Mouse (Mus musculus) adrenal gland, adult 2 months (tissue): Measurements from ENCODE around the gene Srgap1. TPM values are rescaled to one million over a fixed set of nuclear protein-coding genes. Genes with fewer than 3 reads are reported as not detected.
A peak's percentile ranks its signal among the peaks of the same experiment; 100 is the strongest.
"Not testable (repeated sequence)": the region's sequence is repeated elsewhere in the genome, so short reads cannot be mapped to it uniquely, and the experiment has no call there.

Source experiments
- DNase-seq: peaks from one replicate; pipeline ENCODE4 v3.0.0; 2021
- polyA plus RNA-seq: library from polyadenylated mRNA; depleted of rRNA; stranded (reverse); fragments of >200 nt; gene quantifications from 2 replicates; pipeline ENCODE4 v1.2.3, GENCODE M21; 2012
- total RNA-seq, 2 experiments: library from RNA; stranded (reverse); gene quantifications; 2 replicates each; pipeline ENCODE4 v1.2.3; 2021

Srgap1 gene
- total and polyA plus RNA-seq, 3 experiments = 0.75 to 2.4 (median 1.2) TPM

DNA sequence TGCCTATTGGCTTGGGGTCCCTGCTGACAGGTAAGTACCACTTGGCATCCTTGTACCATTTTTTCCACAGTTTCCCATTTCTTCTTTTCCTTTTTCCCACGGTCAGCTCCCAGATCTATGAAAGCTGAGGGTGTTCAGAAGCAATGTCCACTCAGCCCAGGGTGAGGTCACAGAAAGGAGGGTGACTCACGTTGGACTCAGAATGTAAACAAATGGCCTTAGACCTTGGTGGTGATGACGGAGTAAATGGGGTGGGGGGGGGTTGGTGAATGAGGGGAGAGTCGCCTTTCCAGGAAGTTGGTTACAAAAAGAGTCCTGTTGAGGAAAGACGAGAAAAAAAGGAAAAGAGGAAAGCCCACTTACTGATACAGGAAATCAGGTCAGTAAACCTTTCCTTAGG, 224.4 kb downstream of the Srgap1 start:
- DNase-seq = peak; percentile 49

DNA sequence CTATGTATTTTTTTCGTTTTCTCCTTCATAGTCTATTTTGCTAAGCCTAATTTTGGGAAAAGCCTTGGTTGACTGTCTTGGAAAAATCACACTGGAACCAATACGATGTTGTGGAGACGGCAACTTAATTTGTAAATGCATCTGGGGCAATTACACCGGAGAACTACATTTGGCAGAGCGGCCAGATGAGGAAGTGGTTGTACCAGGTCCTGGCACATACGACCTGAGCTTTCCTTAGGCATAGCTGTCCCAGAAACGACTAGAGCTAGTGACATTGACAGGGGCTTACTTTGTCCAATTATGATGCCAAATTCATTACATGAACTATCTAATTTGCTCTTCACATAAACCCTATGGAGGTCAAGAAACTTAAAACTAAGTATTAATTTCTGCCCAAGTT, 226.3 kb downstream of the Srgap1 start:
- no peak for DNase-seq

DNA sequence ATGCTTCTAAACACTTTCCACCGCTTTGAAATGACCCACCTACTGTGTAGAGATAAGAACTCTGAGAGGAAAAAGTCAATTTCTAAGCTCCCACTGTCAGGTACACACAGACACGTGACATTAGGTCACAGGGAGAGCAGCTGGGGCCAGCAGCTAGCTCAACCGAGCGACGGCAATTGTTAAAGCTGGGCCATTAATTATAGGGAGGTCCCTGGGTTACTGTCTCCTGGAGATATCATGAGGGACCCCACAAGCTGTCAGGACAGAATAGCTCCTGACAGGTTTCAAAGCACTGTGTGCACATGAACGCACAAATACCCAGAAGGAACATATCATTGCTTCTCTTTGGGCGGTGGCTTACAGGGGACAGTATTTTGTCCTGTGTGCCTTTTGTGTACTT, 229.1 kb downstream of the Srgap1 start:
- DNase-seq = no peak

DNA sequence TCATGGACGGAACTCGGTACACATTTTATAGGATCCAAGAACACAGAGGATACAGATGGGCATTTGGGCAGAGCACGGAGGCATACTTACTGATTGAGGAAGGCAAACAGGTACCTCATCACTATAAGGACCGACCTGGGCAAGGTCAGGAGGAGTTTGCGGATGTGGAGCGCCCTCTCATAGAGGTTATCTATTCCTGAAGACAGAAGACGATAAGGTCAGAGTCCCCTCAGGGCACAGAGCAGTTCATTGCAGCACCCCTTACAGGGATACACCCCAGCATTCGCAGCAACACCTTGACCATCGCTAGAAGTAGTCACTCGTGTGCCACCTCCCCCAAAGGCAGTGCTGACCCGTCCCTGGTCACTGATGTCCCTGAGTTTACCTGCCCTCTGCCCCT, 239.3 kb downstream of the Srgap1 start:
- no peak for DNase-seq

DNA sequence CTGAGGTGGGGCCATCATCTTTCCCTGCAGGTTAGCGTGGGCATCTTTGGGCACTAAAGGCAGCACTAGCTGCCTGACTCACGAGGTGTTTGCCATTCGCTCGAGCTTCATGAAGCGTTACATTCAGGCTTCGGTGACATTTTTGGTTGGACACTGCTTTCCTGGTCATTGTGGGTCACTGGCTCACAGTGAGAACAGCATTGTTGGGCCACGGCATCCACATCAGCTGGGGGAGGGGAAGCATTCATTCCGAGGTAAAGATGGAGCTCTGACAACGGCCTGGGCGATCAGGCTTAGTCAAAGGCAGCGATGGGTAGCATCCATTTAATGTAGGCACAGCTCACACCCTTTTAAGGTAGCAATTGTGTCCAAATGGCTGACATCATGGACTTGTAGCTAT, 240.3 kb downstream of the Srgap1 start:
- DNase-seq = no peak

DNA sequence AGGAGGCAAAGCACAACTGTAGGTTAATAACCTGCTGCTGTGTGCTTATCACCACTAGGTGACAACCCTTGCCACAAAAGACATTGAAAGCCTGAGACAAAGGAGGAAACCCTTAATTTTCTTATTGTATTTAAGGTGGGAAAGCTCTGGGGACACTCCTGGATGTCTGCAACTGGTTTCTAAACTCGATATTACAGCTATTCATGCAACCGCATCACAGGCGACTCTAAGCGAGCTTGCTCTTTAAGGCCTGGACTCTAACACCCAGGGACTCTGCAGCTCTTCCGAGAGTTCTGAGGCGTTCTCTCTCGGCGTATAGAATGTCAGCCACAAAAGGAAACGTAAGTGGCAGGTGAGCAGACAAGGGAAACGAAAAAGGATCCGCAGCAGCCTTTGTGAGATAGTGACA, 241.2 kb downstream of the Srgap1 start:
- no peak for DNase-seq

DNA sequence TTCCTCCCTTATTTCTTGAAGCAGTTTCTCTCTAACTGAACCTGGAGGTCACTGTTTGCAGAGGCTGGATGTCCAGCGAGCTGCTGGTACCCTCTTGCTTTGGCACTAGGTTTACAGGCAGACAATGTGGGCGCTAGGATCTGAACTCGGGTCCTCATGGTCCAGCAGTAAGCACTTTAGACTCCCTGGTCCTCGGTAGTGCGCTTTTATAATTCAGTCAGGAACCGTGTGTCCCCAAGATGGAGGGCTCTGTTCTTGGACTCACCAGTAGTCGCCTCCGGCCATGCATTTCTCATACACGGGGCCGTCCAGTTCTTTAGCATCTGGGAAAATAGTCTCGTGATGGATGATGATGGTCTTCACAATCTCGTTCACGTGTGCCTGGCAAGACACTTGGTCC, 242.6 kb downstream of the Srgap1 start:
- no peak for DNase-seq

DNA sequence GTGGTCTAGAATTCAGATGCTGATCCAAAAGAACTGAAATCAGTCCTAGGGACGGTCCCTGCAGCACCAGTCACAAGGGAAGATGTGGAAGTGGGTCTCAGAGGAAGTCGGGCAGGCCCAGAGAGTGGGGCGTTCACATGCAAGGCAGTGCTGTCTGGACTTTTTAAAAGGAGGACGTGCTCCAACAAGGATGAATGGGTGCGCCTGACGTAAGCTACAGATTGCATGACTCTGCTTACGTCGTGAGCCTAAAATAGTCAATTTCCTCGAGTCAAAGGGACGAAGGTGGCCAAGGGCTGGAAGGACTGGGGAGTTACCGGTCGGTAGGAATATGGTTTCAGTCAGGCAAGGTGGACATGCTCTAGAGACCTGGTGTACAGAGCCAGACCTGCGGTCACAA, 247.1 kb downstream of the Srgap1 start:
- no peak for DNase-seq

DNA sequence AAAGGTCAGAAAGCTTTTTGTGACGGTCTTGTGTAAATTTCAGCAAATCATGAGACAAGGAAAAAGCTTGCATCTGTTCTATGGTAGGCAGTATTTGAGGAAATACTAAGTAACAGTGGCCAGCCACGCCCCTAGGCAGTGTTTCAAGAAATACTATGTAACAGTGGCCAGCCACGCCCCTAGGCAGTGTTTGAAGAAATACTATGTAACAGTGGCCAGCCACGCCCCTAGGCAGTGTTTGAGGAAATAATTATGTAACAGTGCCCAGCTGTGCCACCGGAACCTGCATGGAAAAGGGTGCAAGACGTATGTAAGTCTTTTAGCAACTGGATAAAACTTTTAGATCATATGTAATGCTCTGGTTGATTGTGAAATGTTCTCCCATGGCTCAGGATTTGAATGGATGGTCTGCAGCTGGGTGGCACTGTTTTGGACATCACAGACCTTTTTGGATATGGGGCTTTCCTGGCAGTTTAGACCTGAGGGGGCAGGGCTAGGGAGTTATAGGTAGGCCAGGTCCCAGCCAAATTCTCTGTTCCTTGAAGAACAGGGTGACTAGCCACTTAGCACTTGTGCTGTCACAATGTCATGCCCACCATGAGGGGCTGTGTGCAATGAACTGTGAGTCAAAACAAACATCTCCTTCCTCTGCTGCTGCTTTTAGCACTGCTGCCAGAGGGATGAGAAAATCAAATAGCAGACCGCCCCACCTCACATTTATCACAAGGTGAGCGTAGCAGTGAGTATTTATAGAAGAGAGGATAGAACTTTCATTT, 250.9 kb downstream of the Srgap1 start:
- peak; percentile 45 for DNase-seq

DNA sequence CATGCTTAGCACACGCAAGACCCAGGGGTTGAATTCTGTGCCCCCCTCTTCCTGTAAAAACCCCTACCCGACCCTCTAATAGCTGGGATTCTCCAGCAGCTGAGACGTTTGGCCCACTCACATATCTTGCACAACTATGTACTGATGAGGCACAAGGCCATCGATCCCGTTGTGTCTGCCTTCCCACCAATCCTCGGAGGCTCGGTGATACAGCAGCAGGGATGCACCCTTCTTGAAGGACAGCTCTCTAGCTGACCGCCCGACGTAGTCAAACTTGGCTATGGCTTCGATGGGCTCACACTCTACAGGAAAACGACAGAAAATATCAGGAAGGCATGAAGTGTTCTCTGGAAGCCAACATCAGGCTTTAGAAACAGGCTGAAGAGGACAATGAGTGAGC, 252.6 kb downstream of the Srgap1 start:
- DNase-seq = no peak

DNA sequence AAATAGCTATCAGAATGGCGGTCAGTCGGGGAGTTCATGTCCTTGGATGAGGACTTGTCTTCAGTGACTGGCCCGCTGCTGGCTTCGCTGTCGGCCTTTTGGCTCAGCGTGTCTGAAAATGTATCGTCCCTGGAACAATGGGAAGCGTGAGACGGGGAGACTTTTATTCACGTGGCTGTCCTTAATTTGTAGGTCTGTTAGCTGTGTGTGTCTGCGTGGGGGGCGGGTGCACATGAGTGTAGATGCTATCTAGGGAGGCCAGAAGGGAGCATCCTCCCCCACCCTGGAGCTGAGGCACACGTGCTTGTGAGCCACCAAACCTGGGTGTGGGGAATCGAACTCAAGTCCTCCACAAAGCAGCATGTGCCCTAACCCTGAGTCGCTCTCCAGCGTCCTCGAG, 254.5 kb downstream of the Srgap1 start:
- no peak for DNase-seq

DNA sequence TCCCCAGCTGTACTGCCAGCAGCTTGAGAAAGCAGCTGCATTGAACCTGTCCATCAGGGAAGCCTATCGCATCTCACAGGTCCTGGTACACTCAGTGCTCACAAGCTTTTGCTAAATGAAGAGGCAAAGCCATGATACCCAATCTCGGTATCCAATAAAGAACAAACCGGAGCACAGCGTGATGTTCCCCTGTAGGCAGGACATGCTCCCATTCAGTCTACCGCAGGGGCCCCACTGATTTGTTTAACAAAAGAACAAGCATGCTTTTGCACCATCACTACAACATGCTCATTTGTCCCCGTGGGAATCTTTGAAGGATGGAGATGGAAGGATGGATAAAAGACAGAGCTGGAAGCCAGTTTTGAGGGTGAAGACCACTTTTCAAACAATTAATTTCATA, 257.0 kb downstream of the Srgap1 start:
- no peak for DNase-seq

DNA sequence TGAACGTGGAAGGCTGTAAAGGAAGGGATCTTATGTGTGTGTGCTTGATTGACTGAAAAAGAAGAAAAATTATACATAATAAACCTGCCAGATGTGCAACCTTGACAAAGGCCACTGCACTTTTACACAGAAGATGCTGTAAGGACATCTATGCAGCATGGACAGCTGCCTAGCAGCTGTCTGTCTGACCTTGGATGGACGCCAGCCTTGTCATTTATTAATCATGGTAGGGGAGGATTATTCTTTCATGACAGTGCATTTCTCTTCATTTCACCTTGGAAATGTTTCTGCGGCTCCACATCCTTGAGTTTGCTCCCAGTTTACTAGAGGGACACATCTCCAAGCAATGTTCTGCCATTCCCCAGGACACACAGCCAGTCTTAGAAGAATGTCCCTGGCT, 258.6 kb downstream of the Srgap1 start:
- peak; percentile 70 for DNase-seq

DNA sequence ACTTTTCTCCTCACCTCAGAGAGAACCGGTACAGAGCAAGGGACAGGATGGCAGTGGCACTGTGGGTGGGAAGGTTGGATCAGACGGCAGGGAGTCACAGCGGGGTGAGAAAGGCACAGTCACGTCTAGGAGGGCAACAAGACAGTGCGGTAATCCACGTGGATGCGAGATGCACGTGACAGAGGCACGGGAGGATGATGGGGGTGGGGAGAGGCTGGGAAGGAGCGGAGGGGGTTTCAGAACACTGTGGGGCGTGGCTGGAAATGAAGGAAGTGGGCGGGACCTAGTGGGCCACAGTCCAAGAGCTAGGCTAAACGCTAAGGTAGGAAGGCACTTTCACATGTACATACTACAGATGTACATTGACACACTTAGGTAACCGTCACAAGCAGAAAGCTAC, 266.0 kb downstream of the Srgap1 start:
- DNase-seq = no peak

DNA sequence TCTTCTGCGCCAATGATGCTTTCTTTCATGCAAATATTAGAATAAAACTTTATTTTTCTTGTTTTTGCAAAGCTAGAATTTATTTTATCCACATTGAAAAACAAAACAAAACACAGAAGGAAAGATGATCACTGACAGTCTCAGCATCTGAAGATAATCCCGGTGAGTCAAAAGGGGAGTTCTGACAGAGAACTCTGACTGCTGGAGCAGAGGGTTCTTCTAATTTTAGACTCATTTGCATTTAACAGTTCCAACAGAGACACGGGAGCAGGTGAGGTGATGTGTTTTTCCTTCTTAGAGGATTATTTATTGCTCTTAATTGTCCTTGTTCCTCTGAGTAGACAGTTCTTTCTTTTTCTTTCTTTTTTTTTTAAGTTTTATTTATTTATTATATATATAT, 271.1 kb downstream of the Srgap1 start:
- no peak for DNase-seq

DNA sequence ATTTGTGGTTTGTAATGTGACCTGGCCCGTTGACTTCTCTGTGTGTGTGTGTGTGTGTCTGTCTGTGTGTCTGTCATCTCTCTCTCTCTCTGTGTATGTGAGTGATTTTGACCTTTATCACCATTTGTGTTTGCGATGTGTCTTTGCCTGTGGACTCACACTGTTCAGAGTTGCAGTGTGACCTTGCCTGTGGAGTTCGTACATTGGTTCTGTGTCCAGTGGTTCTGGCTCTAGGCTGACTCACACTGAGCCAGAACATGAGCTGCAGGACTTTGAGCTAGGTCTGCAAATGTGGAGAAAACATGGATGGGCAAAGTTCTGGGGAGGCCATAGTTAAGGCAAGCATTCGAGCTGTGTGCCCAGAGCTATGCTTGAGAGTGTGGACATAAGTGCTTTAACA, 273.3 kb downstream of the Srgap1 start:
- DNase-seq = no peak

DNA sequence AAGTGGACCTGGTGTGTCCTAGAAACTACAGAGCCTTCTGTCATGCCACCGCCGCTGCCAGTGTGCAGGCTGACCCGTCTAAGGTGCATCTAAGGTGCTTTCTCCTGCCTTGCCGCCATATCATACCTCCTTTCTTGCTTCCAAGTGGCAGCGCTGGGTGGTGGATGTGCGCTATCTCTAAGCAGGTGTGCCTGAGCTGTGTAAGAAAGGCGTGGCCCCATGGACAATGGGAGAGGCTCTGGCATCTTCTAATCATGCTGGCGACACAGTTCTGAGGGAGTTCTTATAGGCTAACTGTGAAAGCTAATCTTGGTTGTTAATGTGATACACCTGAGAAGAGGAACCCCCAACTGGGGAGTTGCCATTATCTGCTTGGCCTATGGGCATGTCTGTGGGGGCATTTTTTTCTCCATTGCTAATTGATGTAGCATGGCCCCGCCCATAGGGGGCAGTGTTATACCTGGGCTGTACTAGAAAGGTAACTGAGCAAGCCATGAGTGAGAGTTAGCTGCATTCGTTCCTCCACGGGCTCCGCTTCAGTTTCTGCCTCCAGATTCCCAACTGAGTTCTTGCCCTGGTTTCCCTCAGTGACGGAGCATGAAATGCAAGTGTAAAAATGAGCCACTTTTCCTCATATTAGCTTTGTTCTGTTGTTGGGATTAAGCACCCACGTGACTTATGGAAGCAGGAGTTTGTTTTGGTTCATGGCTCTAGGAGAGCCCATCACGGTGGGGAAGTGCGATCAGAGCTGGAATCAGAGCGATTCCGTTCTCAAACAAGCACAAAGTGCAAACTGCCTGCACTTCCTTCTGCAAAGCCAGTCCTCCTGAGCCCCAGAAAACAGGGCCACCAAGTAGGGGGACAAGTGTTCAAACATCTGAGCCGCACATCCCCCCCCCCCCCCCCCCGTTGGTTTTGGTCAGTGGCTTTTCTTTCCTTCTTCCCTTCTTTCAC, 276.2 kb downstream of the Srgap1 start:
- peak; percentile 49 for DNase-seq

DNA sequence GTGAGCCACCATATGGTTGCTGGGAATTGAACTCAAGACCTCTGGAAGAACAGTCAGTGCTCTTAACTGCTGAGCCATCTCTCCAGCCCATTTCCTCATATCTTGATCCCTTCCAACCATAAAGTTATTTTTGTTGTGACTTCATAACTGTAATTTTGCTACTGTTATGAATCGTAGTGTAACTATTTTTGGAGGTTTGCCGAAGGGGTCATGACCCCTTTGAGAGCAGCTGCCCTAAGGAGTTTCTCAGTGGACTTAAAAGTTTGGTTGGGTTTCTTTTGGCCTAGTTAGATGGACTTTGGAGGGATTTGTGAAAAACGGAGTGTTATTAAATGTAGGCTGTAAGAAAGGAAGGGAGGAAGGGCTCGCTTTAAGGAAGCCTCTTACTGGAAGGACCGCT, 277.4 kb downstream of the Srgap1 start:
- no peak for DNase-seq

DNA sequence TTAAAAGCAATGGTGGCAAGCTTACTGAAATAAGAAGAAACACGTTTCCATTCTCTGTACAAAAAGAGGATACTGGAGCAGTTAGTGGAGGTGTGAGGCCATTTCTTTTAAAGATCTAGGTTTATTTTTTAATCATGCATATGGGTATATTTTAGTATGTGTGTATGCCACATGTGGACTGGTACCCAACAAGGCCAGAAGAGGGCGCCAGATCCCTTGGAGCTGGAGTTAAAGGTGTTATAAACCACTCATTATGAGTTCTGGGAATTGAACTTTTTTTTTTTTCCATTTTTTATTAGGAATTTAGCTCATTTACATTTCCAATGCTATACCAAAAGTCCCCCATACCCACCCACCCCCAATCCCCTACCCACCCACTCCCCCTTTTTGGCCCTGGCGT, 279.8 kb downstream of the Srgap1 start:
- not testable (repeated sequence) for DNase-seq

DNA sequence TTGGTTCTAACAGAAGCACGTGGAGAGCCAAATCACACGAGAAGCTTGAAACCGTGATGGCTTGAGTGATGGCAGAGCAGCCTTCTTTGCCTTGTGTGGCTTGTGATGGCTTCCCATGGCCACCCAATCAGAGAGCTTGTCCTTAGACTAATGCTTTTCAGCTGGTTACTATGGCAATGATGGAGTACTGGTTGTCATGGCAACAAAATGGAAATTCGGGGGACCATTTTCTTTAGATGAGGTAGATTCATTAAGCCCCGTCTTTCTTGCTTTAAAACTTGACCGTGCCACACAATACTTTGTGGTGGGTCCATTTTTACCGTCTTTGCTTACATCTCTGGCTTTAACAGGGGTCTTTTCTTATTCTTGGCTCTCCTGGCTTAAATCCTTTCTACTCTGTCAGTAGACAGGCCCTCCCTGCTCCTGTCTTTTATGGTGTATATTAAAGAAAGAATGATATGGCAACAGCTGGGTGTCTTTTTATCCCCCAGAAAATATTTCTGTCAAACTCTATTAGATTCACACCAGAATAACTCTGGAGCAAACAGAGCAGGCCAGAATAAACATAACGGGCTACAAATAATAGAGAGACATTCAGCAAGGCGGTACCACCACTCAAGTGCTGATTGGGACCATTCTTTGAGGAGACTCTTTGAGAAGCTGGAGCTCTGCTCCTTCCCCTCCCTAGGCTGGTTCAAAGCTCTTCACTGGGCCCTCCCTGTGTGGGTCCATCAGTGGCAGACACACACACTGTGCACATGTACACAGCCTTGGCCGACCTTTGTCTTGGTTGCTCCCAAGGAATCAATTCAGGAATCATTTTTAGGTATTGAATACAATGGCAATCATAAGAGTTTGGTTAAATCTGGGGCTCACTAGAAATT, 281.7 kb downstream of the Srgap1 start:
- no peak for DNase-seq

DNA sequence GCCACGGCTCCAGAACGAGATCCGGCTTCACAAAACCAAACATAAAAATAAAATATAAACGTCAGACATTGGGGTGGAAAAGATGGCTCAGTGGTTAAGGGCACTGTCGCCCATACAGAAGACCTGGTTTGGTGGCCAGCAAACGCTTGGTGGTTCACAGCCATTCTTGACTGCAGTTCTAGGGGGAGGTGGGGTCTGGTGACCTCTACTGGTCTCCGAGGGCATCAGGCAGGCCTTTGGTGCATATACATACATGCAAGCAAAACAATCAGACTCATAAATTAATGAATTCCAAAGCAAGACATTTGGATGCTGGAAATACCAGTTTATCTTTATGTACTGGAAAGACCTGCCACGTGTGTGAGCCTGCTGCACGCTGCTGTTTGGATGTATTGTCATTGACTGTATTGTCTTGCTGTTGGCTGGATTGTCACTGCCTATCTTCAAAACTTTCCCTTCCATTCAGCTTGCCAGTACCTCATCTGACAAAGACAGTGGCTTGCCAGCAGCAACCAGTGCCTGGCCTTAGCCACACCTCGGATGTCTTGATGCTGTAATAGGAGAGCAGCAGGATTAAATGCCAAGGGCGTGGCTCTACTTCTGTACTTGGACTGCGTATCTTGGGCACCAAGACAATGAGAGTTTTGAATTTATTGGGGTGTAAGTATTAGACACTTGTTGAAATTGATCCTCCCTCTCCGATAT, 282.5 kb downstream of the Srgap1 start:
- no peak for DNase-seq

DNA sequence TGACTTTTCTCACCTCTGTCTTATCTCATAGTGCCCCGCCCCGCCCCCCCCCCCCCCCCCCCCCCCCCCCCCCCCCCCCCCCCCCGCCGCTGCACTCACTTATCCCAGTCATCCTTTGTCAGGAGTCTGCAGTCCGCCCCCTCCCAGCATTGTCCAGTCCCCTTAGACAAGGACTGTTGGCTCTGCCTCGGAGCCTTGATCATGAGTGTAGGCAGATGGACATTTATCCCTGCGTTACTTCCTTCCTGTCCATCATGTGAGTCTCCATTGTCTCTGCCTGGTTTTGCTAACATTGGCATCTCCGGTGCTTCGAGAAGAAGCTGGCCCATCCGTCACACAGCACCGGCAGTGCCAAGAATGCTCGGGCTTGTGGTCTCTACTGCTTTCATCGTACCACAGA, 283.9 kb downstream of the Srgap1 start:
- DNase-seq = no peak
